Mouse (Mus musculus) CH12.LX (cell line): Measurements from ENCODE around the gene Mtmr12. TPM values are rescaled to one million over a fixed set of nuclear protein-coding genes. Genes with fewer than 3 reads are reported as not detected.

Source experiments
- DNase-seq: peaks from one replicate; pipeline ENCODE4 v3.0.0-alpha.2; 2013; ENCODE audit errors: extremely low read depth
- H3K27ac ChIP-seq: 2 replicates; pipeline ENCODE4 v1.5.1; 2012; ENCODE audit warnings: low read depth, mild to moderate bottlenecking, control low read depth, moderate library complexity; ENCODE audit not compliant: insufficient read depth
- H3K27me3 ChIP-seq: replicated peaks from 2 replicates; pipeline ENCODE3; 2012; ENCODE audit warnings: inconsistent platforms
- H3K36me3 ChIP-seq, 2 experiments: replicated peaks in 1 of 2; 2 replicates each; pipeline versions ENCODE3 to v1.6.1; 2012; ENCODE audit warnings: inconsistent platforms in 1 of 2, low read length in 1 of 2, mild to moderate bottlenecking in 1 of 2, mixed read lengths in 1 of 2, moderate library complexity in 1 of 2; ENCODE audit not compliant: control insufficient read depth in 1 of 2, insufficient read depth in 1 of 2
- H3K4me1 ChIP-seq, 2 experiments: 2 replicates each; pipeline ENCODE4 v1.6.1; 2012; ENCODE audit warnings: inconsistent platforms in 1 of 2, moderate library complexity in 1 of 2; ENCODE audit not compliant: insufficient read depth in 2 of 2, control insufficient read depth in 1 of 2
- H3K4me2 ChIP-seq: 2 replicates; pipeline ENCODE4 v1.6.1; 2012; ENCODE audit warnings: low read depth, mild to moderate bottlenecking, control low read depth; ENCODE audit not compliant: poor library complexity, insufficient read depth, severe bottlenecking
- H3K4me3 ChIP-seq, 3 experiments: fragments of 150-350 bp in 1 of 3; sonication (generic) in 1 of 3; replicated peaks in 1 of 3; 2 replicates each; pipeline versions ENCODE3 to v1.5.1; 2011 to 2012; ENCODE audit warnings: low read depth in 2 of 3, low read length in 2 of 3, mild to moderate bottlenecking in 2 of 3, moderate library complexity in 2 of 3, control low read depth in 1 of 3, improper control_type of control experiment in 1 of 3, inconsistent platforms in 1 of 3, mixed read lengths in 1 of 3; ENCODE audit not compliant: poor library complexity in 1 of 3
- H3K79me2 ChIP-seq: replicated peaks from 2 replicates; pipeline ENCODE4 v1.6.1; 2012; ENCODE audit warnings: mild to moderate bottlenecking, moderate library complexity; ENCODE audit not compliant: control insufficient read depth, poor library complexity, insufficient read depth, severe bottlenecking; ENCODE audit errors: extremely low read depth
- H3K9ac ChIP-seq: 2 replicates; pipeline ENCODE4 v1.6.1; 2012; ENCODE audit warnings: low read depth, mild to moderate bottlenecking, control low read depth, moderate library complexity; ENCODE audit not compliant: insufficient read depth
- H3K9me3 ChIP-seq: replicated peaks from 2 replicates; pipeline ENCODE3; 2012; ENCODE audit warnings: low read length, inconsistent platforms, mixed read lengths
- CHD1 ChIP-seq: IDR thresholded peaks from 2 replicates; pipeline ENCODE4 v1.6.1; 2012; ENCODE audit warnings: low read depth, low read length, improper control_type of control experiment, inconsistent platforms
- CHD2 ChIP-seq: IDR thresholded peaks from 2 replicates; pipeline ENCODE4 v1.6.1; 2011; ENCODE audit warnings: low read length, improper control_type of control experiment
- JUND ChIP-seq: conservative IDR thresholded peaks from 2 replicates; pipeline ENCODE4 v1.6.1; 2011; ENCODE audit warnings: low read depth, low read length, improper control_type of control experiment
- MYC ChIP-seq: IDR thresholded peaks from 2 replicates; pipeline ENCODE4 v1.6.1; 2011; ENCODE audit warnings: low read depth, mild to moderate bottlenecking, improper control_type of control experiment, low read length
- NRF1 ChIP-seq: IDR thresholded peaks from 2 replicates; pipeline ENCODE4 v1.6.1; 2014; ENCODE audit warnings: low read depth, mild to moderate bottlenecking, inconsistent platforms, low read length, improper control_type of control experiment, moderate library complexity
- POLR2AphosphoS2 ChIP-seq: IDR thresholded peaks from 2 replicates; pipeline ENCODE4 v1.6.1; 2011; ENCODE audit warnings: low read depth, low read length, improper control_type of control experiment
- RAD21 ChIP-seq: IDR thresholded peaks from 2 replicates; pipeline ENCODE4 v1.6.1; 2011; ENCODE audit warnings: low read depth, mild to moderate bottlenecking, low read length, improper control_type of control experiment, moderate library complexity
- SMC3 ChIP-seq: IDR thresholded peaks from 2 replicates; pipeline ENCODE4 v1.6.1; 2011; ENCODE audit warnings: low read depth, low read length, improper control_type of control experiment
- TBP ChIP-seq: conservative IDR thresholded peaks from 2 replicates; pipeline ENCODE4 v1.6.1; 2011; ENCODE audit warnings: low read depth, low read length, improper control_type of control experiment
- TCF12 ChIP-seq: IDR thresholded peaks from 2 replicates; pipeline ENCODE4 v1.6.1; 2014; ENCODE audit warnings: low read depth, mild to moderate bottlenecking, inconsistent platforms, low read length, improper control_type of control experiment
- UBTF ChIP-seq: IDR thresholded peaks from 2 replicates; pipeline ENCODE4 v1.6.1; 2012; ENCODE audit warnings: low read depth, mild to moderate bottlenecking, inconsistent platforms, low read length, improper control_type of control experiment, moderate library complexity
- dilution Hi-C: fragments of 300-500 bp; cut with MboI; formaldehyde crosslinking; loops from 2 replicates; pipeline ENCODE4 v1.14.3; 2020; ENCODE audit warnings: low sequenced_read_pairs; ENCODE audit not compliant: extremely low pct_unique_long_range_greater_than_20kb, extremely low pct_ligation_motif_present
- in situ Hi-C: fragments of 300-500 bp; cut with MboI; formaldehyde crosslinking; loops from 3 replicates; pipeline ENCODE4 v1.14.3; 2019; ENCODE audit warnings: low sequenced_read_pairs, low pct_ligation_motif_present, low pct_unique_long_range_greater_than_20kb, mixed read lengths
- polyA plus RNA-seq: library from polyadenylated mRNA; unstranded; fragments of >175 nt; gene quantifications from 2 replicates; pipeline ENCODE4 v1.2.1, GENCODE M21; 2012; ENCODE audit warnings: low read depth; ENCODE audit not compliant: insufficient read length
- total RNA-seq, 2 experiments: library from RNA; depleted of rRNA; stranded (reverse); fragments of 300-350 nt in 1 of 2; fragments of >200 nt in 1 of 2; gene quantifications; 2 replicates each; pipeline ENCODE4 v1.2.3; 2012 to 2014

The Mtmr12 gene
- total and polyA plus RNA-seq, 3 experiments: 8.2 to 16.3 (median 12.3) TPM

GRCm38 (mm10) chr15:12252141-12252489 lies 47.3 kb downstream of the Mtmr12 start:
- Histone ChIP-seq H3K4me2 (no peak overlapping the region), H3K4me1 (peaks cover 0 to 22% of the 10 kb centered on the region in 2 experiments; a peak in 2 of 4 replicates), H3K27me3 (no peaks in the 10 kb centered on the region), H3K36me3 (peaks cover 23 to 56% of the 10 kb centered on the region in 2 experiments), H3K79me2 (no peaks in the 10 kb centered on the region), H3K27ac (no peak overlapping the region), H3K4me3 (no peak overlapping the region), H3K9ac (no peak overlapping the region), H3K9me3 (peaks cover 2% of the 10 kb centered on the region)
- in situ Hi-C loops (no loop called here), dilution Hi-C loops (no loop called here)
- DNase-seq: no peak
- TF ChIP-seq TCF12 (no peak), RAD21 (no peak), MYC (no peak)

- TF ChIP-seq POLR2AphosphoS2 (no peak), NRF1 (no peak), TBP (no peak), JUND (no peak), UBTF (no peak), RAD21 (no peak), CHD2 (no peak), CHD1 (no peak)
- Histone ChIP-seq H3K9me3 (no peaks in the 10 kb centered on the region), H3K4me3 (no peak overlapping the region), H3K4me2 (no peak overlapping the region), H3K9ac (no peak overlapping the region), H3K36me3 (peaks cover 38 to 76% of the 10 kb centered on the region in 2 experiments), H3K4me1 (no peaks in the 10 kb centered on the region), H3K79me2 (no peaks in the 10 kb centered on the region), H3K27me3 (no peaks in the 10 kb centered on the region), H3K27ac (no peak overlapping the region)
- no peak for DNase-seq
- in situ Hi-C loops: no loop called here
- dilution Hi-C loops: no loop called here
Measured at GRCm38 (mm10) chr15:12257730-12258494, 53.1 kb downstream of the Mtmr12 start.

GRCm38 (mm10) chr15:12263056-12263455 lies 58.2 kb downstream of the Mtmr12 start:
- Histone ChIP-seq H3K27me3 (no peaks in the 10 kb centered on the region), H3K4me1 (no peaks in the 10 kb centered on the region), H3K4me2 (no peak overlapping the region), H3K79me2 (no peaks in the 10 kb centered on the region), H3K4me3 (no peak overlapping the region), H3K9ac (no peak overlapping the region), H3K36me3 (peaks cover 65 to 92% of the 10 kb centered on the region in 2 experiments), H3K9me3 (no peaks in the 10 kb centered on the region), H3K27ac (no peak overlapping the region)
- in situ Hi-C loops: loop anchor here (10.0 kb wide), 1 partner anchor 288 kb away; no protein-coding TSS in a partner anchor
- no peak for DNase-seq
- dilution Hi-C loops: no loop called here
- no peak for TF ChIP-seq SMC3
